Mouse (Mus musculus) hindbrain, embryonic 16.5 days (tissue): Measurements from ENCODE around the gene Cir1. TPM values are rescaled to one million over a fixed set of nuclear protein-coding genes. Genes with fewer than 3 reads are reported as not detected.

Source experiments
- ATAC-seq: fragments of 200-750 bp; cut with Nextera tagmentation; 2 replicates; pipeline ENCODE4 v1.8.0; 2017; ENCODE audit warnings: moderate TSS enrichment, moderate library complexity
- H3K27ac ChIP-seq: fragments of 300-500 bp; sonication (generic); 2 replicates; pipeline ENCODE4 v1.5.1; 2014; ENCODE audit warnings: low read depth, mild to moderate bottlenecking, control low read depth, low read length, moderate library complexity
- H3K27me3 ChIP-seq: fragments of 300-500 bp; sonication (generic); replicated peaks from 2 replicates; pipeline ENCODE4 v1.6.1; 2014; ENCODE audit warnings: low read length; ENCODE audit not compliant: control insufficient read depth, insufficient read depth
- H3K36me3 ChIP-seq: fragments of 300-500 bp; sonication (generic); 2 replicates; pipeline ENCODE4 v1.6.1; 2014; ENCODE audit warnings: mild to moderate bottlenecking, low read length, moderate library complexity, mixed read lengths; ENCODE audit not compliant: control insufficient read depth, insufficient read depth
- H3K4me1 ChIP-seq: fragments of 300-500 bp; sonication (generic); 2 replicates; pipeline ENCODE4 v1.6.1; 2014; ENCODE audit warnings: low read depth, low read length; ENCODE audit not compliant: control insufficient read depth, insufficient read depth
- H3K4me2 ChIP-seq: fragments of 300-500 bp; sonication (generic); 2 replicates; pipeline ENCODE4 v1.6.1; 2014; ENCODE audit warnings: mild to moderate bottlenecking, low read length, control low read depth, moderate library complexity
- H3K4me3 ChIP-seq: fragments of 300-500 bp; sonication (generic); 2 replicates; pipeline ENCODE4 v1.5.1; 2014; ENCODE audit warnings: mild to moderate bottlenecking, low read length, control low read depth, moderate library complexity
- H3K9ac ChIP-seq: fragments of 300-500 bp; sonication (generic); 2 replicates; pipeline ENCODE4 v1.6.1; 2014; ENCODE audit warnings: low read depth, mild to moderate bottlenecking, control low read depth, low read length, moderate library complexity
- H3K9me3 ChIP-seq: fragments of 300-500 bp; sonication (generic); 2 replicates; pipeline ENCODE4 v1.6.1; 2014; ENCODE audit warnings: mild to moderate bottlenecking, low read length, moderate library complexity; ENCODE audit not compliant: control insufficient read depth
- WGBS: fragments of 180-500 bp; shearing (Covaris S2); extraction: QIAGEN DNeasy Blood & Tissue Kit; methylation state at CpG from one replicate; pipeline ENCODE4 v1.1.7; 2014; 5-methylcytosine and 5-hydroxymethylcytosine counted together
- polyA plus RNA-seq: library from polyadenylated mRNA; unstranded; fragments of >200 nt; fragmentation: Nextera tagmentation; extraction: Ambion mirVana; gene quantifications from 2 replicates; pipeline ENCODE4 v1.2.1, GENCODE M21; 2015

Gene Cir1
- polyA plus RNA-seq, 1 experiment from 2014 or later = 20.9 TPM

GRCm38 (mm10) chr2:73270593-73271458 lies 41.7 kb downstream of the Cir1 start:
- 3% methylated on average over 38 of the region's 38 CpGs for WGBS
- Histone ChIP-seq H3K27ac (no peak overlapping the region), H3K9ac (no peak overlapping the region), H3K36me3 (no peaks in the 10 kb centered on the region), H3K9me3 (no peaks in the 10 kb centered on the region), H3K4me3 (peak overlapping the region; percentile 0; the same call in 1 of the 2 replicates), H3K4me1 (peaks cover 21% of the 10 kb centered on the region), H3K4me2 (peak overlapping the region; percentile 20), H3K27me3 (peaks cover 39% of the 10 kb centered on the region)
- no peak for ATAC-seq

GRCm38 (mm10) chr2:73270071-73270592 lies 42.4 kb downstream of the Cir1 start:
- peaks cover 21% of the 10 kb centered on the region for H3K4me1 ChIP-seq
- H3K27me3 ChIP-seq = peaks cover 46% of the 10 kb centered on the region
- H3K36me3 ChIP-seq = no peaks in the 10 kb centered on the region
- no peak overlapping the region; the same call in 1 of the 2 replicates for H3K4me2 ChIP-seq
- H3K27ac ChIP-seq = no peak overlapping the region
- H3K9me3 ChIP-seq = no peaks in the 10 kb centered on the region
- WGBS = 7% methylated on average over 14 of the region's 14 CpGs
- ATAC-seq = no peak
- H3K4me3 ChIP-seq = no peak overlapping the region
- no peak overlapping the region for H3K9ac ChIP-seq

GRCm38 (mm10) chr2:73269666-73270065 lies 42.8 kb downstream of the Cir1 start:
- 1% methylated on average over 17 of the region's 17 CpGs for WGBS
- Histone ChIP-seq H3K4me3 (no peak overlapping the region), H3K4me1 (peaks cover 21% of the 10 kb centered on the region), H3K9me3 (no peaks in the 10 kb centered on the region), H3K36me3 (no peaks in the 10 kb centered on the region), H3K9ac (no peak overlapping the region), H3K27me3 (peaks cover 50% of the 10 kb centered on the region), H3K27ac (no peak overlapping the region), H3K4me2 (no peak overlapping the region)
- no peak for ATAC-seq

GRCm38 (mm10) chr2:73268836-73269395 lies 43.6 kb downstream of the Cir1 start:
- peaks cover 20% of the 10 kb centered on the region for H3K4me1 ChIP-seq
- no peak overlapping the region for H3K4me2 ChIP-seq
- peaks cover 55% of the 10 kb centered on the region for H3K27me3 ChIP-seq
- no peaks in the 10 kb centered on the region for H3K36me3 ChIP-seq
- H3K9me3 ChIP-seq = no peaks in the 10 kb centered on the region
- 8% methylated on average over 8 of the region's 8 CpGs for WGBS
- H3K9ac ChIP-seq = no peak overlapping the region
- H3K4me3 ChIP-seq = no peak overlapping the region
- H3K27ac ChIP-seq = no peak overlapping the region
- no peak for ATAC-seq

- WGBS = 3% methylated on average over 12 of the region's 12 CpGs
- no peak overlapping the region for H3K27ac ChIP-seq
These were observed 44.2 kb downstream of the Cir1 start for GRCm38 (mm10) chr2:73268281-73268680.

GRCm38 (mm10) chr2:73267818-73268217 lies 44.7 kb downstream of the Cir1 start:
- no peak overlapping the region for H3K9ac ChIP-seq
- H3K9me3 ChIP-seq = no peaks in the 10 kb centered on the region
- no peak overlapping the region for H3K4me2 ChIP-seq
- no peak for ATAC-seq
- whole genome bisulfite sequencing = 3% methylated on average over 4 of the region's 4 CpGs
- H3K36me3 ChIP-seq = no peaks in the 10 kb centered on the region
- H3K27ac ChIP-seq = no peak overlapping the region
- H3K4me3 ChIP-seq = no peak overlapping the region
- H3K27me3 ChIP-seq = peaks cover 56% of the 10 kb centered on the region
- H3K4me1 ChIP-seq = peaks cover 13% of the 10 kb centered on the region

More at GRCm38 (mm10) chr2:73268281-73268680, 44.2 kb downstream of the Cir1 start:
- no peaks in the 10 kb centered on the region for H3K36me3 ChIP-seq
- peaks cover 55% of the 10 kb centered on the region for H3K27me3 ChIP-seq
- H3K4me1 ChIP-seq = peaks cover 18% of the 10 kb centered on the region
- ATAC-seq = no peak
- no peak overlapping the region for H3K4me2 ChIP-seq
- H3K9ac ChIP-seq = no peak overlapping the region
- no peak overlapping the region for H3K4me3 ChIP-seq
- no peaks in the 10 kb centered on the region for H3K9me3 ChIP-seq

- H3K9ac ChIP-seq = no peak overlapping the region
- no peaks in the 10 kb centered on the region for H3K9me3 ChIP-seq
- ATAC-seq = no peak
- peaks cover 61% of the 10 kb centered on the region for H3K27me3 ChIP-seq
- no peaks in the 10 kb centered on the region for H3K36me3 ChIP-seq
- 14% methylated on average over 3 of the region's 3 CpGs for WGBS
- H3K4me2 ChIP-seq = no peak overlapping the region
- no peak overlapping the region for H3K27ac ChIP-seq
- peaks cover 10% of the 10 kb centered on the region for H3K4me1 ChIP-seq
- H3K4me3 ChIP-seq = no peak overlapping the region
These were observed 45.3 kb downstream of the Cir1 start for GRCm38 (mm10) chr2:73267231-73267630.

- Histone ChIP-seq H3K9ac (no peak overlapping the region), H3K27ac (no peak overlapping the region), H3K36me3 (no peaks in the 10 kb centered on the region), H3K4me2 (no peak overlapping the region), H3K4me1 (peaks cover 10% of the 10 kb centered on the region), H3K9me3 (no peaks in the 10 kb centered on the region), H3K27me3 (peaks cover 62% of the 10 kb centered on the region), H3K4me3 (no peak overlapping the region)
- no peak for ATAC-seq
- WGBS = 55% methylated on average over 1 of the region's 1 CpGs
These were observed 45.9 kb downstream of the Cir1 start for GRCm38 (mm10) chr2:73266623-73267022.

- Histone ChIP-seq H3K9ac (no peak overlapping the region), H3K4me3 (no peak overlapping the region), H3K36me3 (no peaks in the 10 kb centered on the region), H3K9me3 (no peaks in the 10 kb centered on the region), H3K27me3 (peaks cover 58% of the 10 kb centered on the region), H3K4me1 (peaks cover 10% of the 10 kb centered on the region), H3K4me2 (no peak overlapping the region), H3K27ac (no peak overlapping the region)
- ATAC-seq = no peak
- 12% methylated on average over 5 of the region's 5 CpGs for WGBS
These were observed 46.5 kb downstream of the Cir1 start for GRCm38 (mm10) chr2:73266011-73266410.
